Mouse (Mus musculus): Measurements from ENCODE around the gene Sema5b. TPM values are rescaled to one million over a fixed set of nuclear protein-coding genes. Genes with fewer than 3 reads are reported as not detected.

Sema5b gene
- total RNA-seq, 1 experiment from 2014 or later, result not detected

- ATAC-seq (ENCODE audit: extremely low read depth, insufficient number of reproducible peaks, low FRiP score, poor library complexity, severe bottlenecking), result no peak
Observed at GRCm38 (mm10) chr16:35587046-35587779, 46.3 kb downstream of the Sema5b start.

GRCm38 (mm10) chr16:35587866-35588465 lies 47.0 kb downstream of the Sema5b start:
- ATAC-seq (ENCODE audit: extremely low read depth, insufficient number of reproducible peaks, low FRiP score, poor library complexity, severe bottlenecking), result no peak

GRCm38 (mm10) chr16:35588731-35589151 lies 47.8 kb downstream of the Sema5b start:
- no peak for ATAC-seq (ENCODE audit: extremely low read depth, insufficient number of reproducible peaks, low FRiP score, poor library complexity, severe bottlenecking)

GRCm38 (mm10) chr16:35591756-35592155 lies 50.8 kb downstream of the Sema5b start:
- no peak for ATAC-seq (ENCODE audit: extremely low read depth, insufficient number of reproducible peaks, low FRiP score, poor library complexity, severe bottlenecking)

- ATAC-seq (ENCODE audit: extremely low read depth, insufficient number of reproducible peaks, low FRiP score, poor library complexity, severe bottlenecking), result no peak
Observed at GRCm38 (mm10) chr16:35592274-35593065, 51.5 kb downstream of the Sema5b start.

GRCm38 (mm10) chr16:35593474-35593873 lies 52.5 kb downstream of the Sema5b start:
- ATAC-seq (ENCODE audit: extremely low read depth, insufficient number of reproducible peaks, low FRiP score, poor library complexity, severe bottlenecking), result no peak

GRCm38 (mm10) chr16:35596241-35596640 lies 55.3 kb downstream of the Sema5b start:
- no peak for ATAC-seq (ENCODE audit: extremely low read depth, insufficient number of reproducible peaks, low FRiP score, poor library complexity, severe bottlenecking)

- no peak for ATAC-seq (ENCODE audit: extremely low read depth, insufficient number of reproducible peaks, low FRiP score, poor library complexity, severe bottlenecking)
Observed at GRCm38 (mm10) chr16:35596661-35597350, 55.9 kb downstream of the Sema5b start.

- no peak for ATAC-seq (ENCODE audit: extremely low read depth, insufficient number of reproducible peaks, low FRiP score, poor library complexity, severe bottlenecking)
Observed at GRCm38 (mm10) chr16:35597991-35598390, 57.0 kb downstream of the Sema5b start.

- no peak for ATAC-seq (ENCODE audit: extremely low read depth, insufficient number of reproducible peaks, low FRiP score, poor library complexity, severe bottlenecking)
Observed at GRCm38 (mm10) chr16:35598802-35599201, 57.9 kb downstream of the Sema5b start.

- ATAC-seq (ENCODE audit: extremely low read depth, insufficient number of reproducible peaks, low FRiP score, poor library complexity, severe bottlenecking), result no peak
Observed at GRCm38 (mm10) chr16:35600282-35600681, 59.3 kb downstream of the Sema5b start.

- no peak for ATAC-seq (ENCODE audit: extremely low read depth, insufficient number of reproducible peaks, low FRiP score, poor library complexity, severe bottlenecking)
Observed at GRCm38 (mm10) chr16:35601426-35601825, 60.5 kb downstream of the Sema5b start.

GRCm38 (mm10) chr16:35602529-35602928 lies 61.6 kb downstream of the Sema5b start:
- no peak for ATAC-seq (ENCODE audit: extremely low read depth, insufficient number of reproducible peaks, low FRiP score, poor library complexity, severe bottlenecking)

- no peak for ATAC-seq (ENCODE audit: extremely low read depth, insufficient number of reproducible peaks, low FRiP score, poor library complexity, severe bottlenecking)
Observed at GRCm38 (mm10) chr16:35603729-35604522, 63.0 kb downstream of the Sema5b start.

- ATAC-seq (ENCODE audit: extremely low read depth, insufficient number of reproducible peaks, low FRiP score, poor library complexity, severe bottlenecking), result no peak
Observed at GRCm38 (mm10) chr16:35607250-35607649, 66.3 kb downstream of the Sema5b start.

- ATAC-seq (ENCODE audit: extremely low read depth, insufficient number of reproducible peaks, low FRiP score, poor library complexity, severe bottlenecking), result no peak
Observed at GRCm38 (mm10) chr16:35608244-35608643, 67.3 kb downstream of the Sema5b start.

GRCm38 (mm10) chr16:35609561-35609960 lies 68.6 kb downstream of the Sema5b start:
- ATAC-seq (ENCODE audit: extremely low read depth, insufficient number of reproducible peaks, low FRiP score, poor library complexity, severe bottlenecking), result no peak
